ENCODE assay signal across 27 mouse cellular contexts in genomic region chr14:17879446-17879845, GRCm38 (mm10).
DNase-seq lines count a peak whose midpoint lies in the region; ATAC-seq and TF ChIP-seq lines count a peak whose summit lies in the region.
"Had no signal": no experiment of that assay in that cellular context is flagged by ENCODE, and none has a peak within 500 bp of the region (broad histone marks: within the 10 kb centered on the region; RNA-seq: fewer than 3 reads in every experiment).

No protein-coding gene starts in this region.

- no peaks in the 10 kb centered on the region for H3K36me3 ChIP-seq in liver, embryonic 12.5 days
- no peaks in the 10 kb centered on the region for H3K36me3 ChIP-seq in liver, postnatal 0 days (replicated peaks; ENCODE audit: insufficient read depth, low read length)
- H3K36me3 ChIP-seq in small intestine, adult 2 months (ENCODE audit: control insufficient read depth, insufficient read depth, low read length) = no peaks in the 10 kb centered on the region
- H3K36me3 ChIP-seq: heart, embryonic 13.5 days; hindbrain, embryonic 13.5 days; kidney, embryonic 15.5 days; limb, embryonic 15.5 days; midbrain, embryonic 12.5 days had no signal

- no peaks in the 10 kb centered on the region for H3K9me3 ChIP-seq in liver, embryonic 12.5 days (replicated peaks)
- no peaks in the 10 kb centered on the region for H3K9me3 ChIP-seq in liver, postnatal 0 days (ENCODE audit: low read length)
- H3K9me3 ChIP-seq: forebrain, embryonic 13.5 days; heart, embryonic 13.5 days; hindbrain, embryonic 13.5 days; kidney, embryonic 15.5 days; limb, embryonic 15.5 days; midbrain, embryonic 12.5 days had no signal

- H3K27ac ChIP-seq in liver, embryonic 12.5 days = no peak overlapping the region
- peak overlapping the region; percentile 72 for H3K27ac ChIP-seq in liver, postnatal 0 days (ENCODE audit: low read depth)
- H3K27ac ChIP-seq in small intestine, adult 2 months (ENCODE audit: insufficient read depth, low read depth, low read length) = peak overlapping the region; percentile 37
- H3K27ac ChIP-seq: forebrain, embryonic 13.5 days; heart, embryonic 13.5 days; hindbrain, embryonic 13.5 days; kidney, embryonic 15.5 days; limb, embryonic 15.5 days; midbrain, embryonic 12.5 days had no signal

- no peak overlapping the region for H3K9ac ChIP-seq in liver, embryonic 12.5 days
- no peak overlapping the region for H3K9ac ChIP-seq in liver, postnatal 0 days (replicated peaks)
- H3K9ac ChIP-seq: forebrain, embryonic 13.5 days; heart, embryonic 13.5 days; hindbrain, embryonic 13.5 days; kidney, embryonic 15.5 days; limb, embryonic 15.5 days; lung, embryonic 14.5 days; midbrain, embryonic 12.5 days had no signal

- DNase-seq in liver = peak; percentile 7
- DNase-seq in liver, postnatal 0 days = no peak
- DNase-seq in layer of hippocampus, postnatal 25 days (ENCODE audit: extremely low spot score in 1 of 2, low spot score in 1 of 2) = no peak
- DNase-seq in thymus, postnatal 0 days (ENCODE audit: low spot score) = no peak
- DNase-seq: adrenal gland, adult 2 months; cerebellum, adult 2 months; cerebellum, postnatal 36 days; gastrocnemius, postnatal 10 days; heart, adult 18-20 months; heart, postnatal 14 days; kidney, adult 11 months; kidney, postnatal 4 days; left cerebral cortex, postnatal 4 days; lung, embryonic 14.5 days; lung, postnatal 36 days; spleen, adult 18-20 months had no signal

- H3K4me2 ChIP-seq in liver, embryonic 12.5 days = no peak overlapping the region
- no peak overlapping the region for H3K4me2 ChIP-seq in liver, postnatal 0 days (ENCODE audit: low read depth, low read length)
- H3K4me2 ChIP-seq: forebrain, embryonic 13.5 days; heart, embryonic 13.5 days; hindbrain, embryonic 13.5 days; kidney, embryonic 15.5 days; limb, embryonic 15.5 days; lung, embryonic 14.5 days; midbrain, embryonic 12.5 days had no signal

- TF ChIP-seq EP300 in liver, postnatal 0 days (IDR thresholded peaks at IDR 0.05; ENCODE audit: low read depth) = no peak

- H3K4me3 ChIP-seq in liver, embryonic 12.5 days = no peak overlapping the region
- H3K4me3 ChIP-seq in liver, postnatal 0 days (ENCODE audit: low read depth, low read length) = no peak overlapping the region
- H3K4me3 ChIP-seq in small intestine, adult 2 months (ENCODE audit: low read depth, low read length) = no peak overlapping the region
- H3K4me3 ChIP-seq: forebrain, embryonic 13.5 days; heart, embryonic 13.5 days; hindbrain, embryonic 13.5 days; kidney, embryonic 15.5 days; limb, embryonic 15.5 days; midbrain, embryonic 12.5 days had no signal

- no peak for ATAC-seq in liver, embryonic 12.5 days
- peak; percentile 74 for ATAC-seq in liver, postnatal 0 days
- ATAC-seq in cerebellum, adult (ENCODE audit: insufficient number of reproducible peaks, low FRiP score, low TSS enrichment) = no peak
- ATAC-seq in activated CD4-positive, CD25-positive, alpha-beta regulatory T cell, adult 4 months = no peak
- ATAC-seq: forebrain, embryonic 13.5 days; Patski had no signal

- TF ChIP-seq POLR2A in small intestine, adult 2 months (IDR thresholded peaks at IDR 0.05; ENCODE audit: low read depth, low read length) = no peak

- no peak for TF ChIP-seq CTCF in liver, postnatal 0 days (IDR thresholded peaks at IDR 0.05; ENCODE audit: low read depth)
- TF ChIP-seq CTCF in small intestine, adult 2 months (IDR thresholded peaks at IDR 0.05; ENCODE audit: extremely low read depth, insufficient read length, insufficient replicate concordance, low read depth, low read length) = no peak

- WGBS in liver, embryonic 12.5 days (ENCODE audit: insufficient replicate concordance) = 29% methylated on average over 5 of the region's 5 CpGs
- WGBS in liver, postnatal 0 days (ENCODE audit: insufficient replicate concordance) = 22% methylated on average over 5 of the region's 5 CpGs
- 54% methylated on average over 5 of the region's 5 CpGs for WGBS in small intestine, adult 2 months

- H3K4me1 ChIP-seq in liver, embryonic 12.5 days = no peaks in the 10 kb centered on the region
- peaks cover 4% of the 10 kb centered on the region; the same call in 1 of the 2 replicates for H3K4me1 ChIP-seq in liver, postnatal 0 days (ENCODE audit: insufficient read depth)
- H3K4me1 ChIP-seq in small intestine, adult 2 months (ENCODE audit: control insufficient read depth, insufficient read depth, insufficient read length, low read length) = no peaks in the 10 kb centered on the region
- H3K4me1 ChIP-seq: forebrain, embryonic 13.5 days; heart, embryonic 13.5 days; hindbrain, embryonic 13.5 days; kidney, embryonic 15.5 days; limb, embryonic 15.5 days; midbrain, embryonic 12.5 days had no signal

- H3K27me3 ChIP-seq in liver, embryonic 12.5 days (replicated peaks) = no peaks in the 10 kb centered on the region
- H3K27me3 ChIP-seq in liver, postnatal 0 days (ENCODE audit: insufficient read depth, low read length) = no peaks in the 10 kb centered on the region
- H3K27me3 ChIP-seq in small intestine, adult 2 months (ENCODE audit: control insufficient read depth, insufficient read depth, low read length) = no peaks in the 10 kb centered on the region
- H3K27me3 ChIP-seq: forebrain, embryonic 13.5 days; heart, embryonic 13.5 days; hindbrain, embryonic 13.5 days; kidney, embryonic 15.5 days; limb, embryonic 15.5 days; midbrain, embryonic 12.5 days; Patski had no signal
